Mouse (Mus musculus): ENCODE data around the gene Bloc1s2.

Gene Bloc1s2

GRCm38 (mm10) chr19:44145702-44146567 lies at the start of gene Bloc1s2:
TSS of gene Bloc1s2 (minus strand) at chr19:44146446.
- peak; percentile 88 for DNase-seq

GRCm38 (mm10) chr19:44195138-44195537 lies 48.9 kb upstream of the Bloc1s2 start:
- peak; percentile 65 for DNase-seq

- no peak for DNase-seq
Observed at GRCm38 (mm10) chr19:44193906-44194305, 47.7 kb upstream of the Bloc1s2 start.

GRCm38 (mm10) chr19:44192342-44192741 lies 46.1 kb upstream of the Bloc1s2 start, which contains the start of gene Pkd2l1:
TSS of gene Pkd2l1 (minus strand) at chr19:44192442.
- no peak for DNase-seq

GRCm38 (mm10) chr19:44189056-44189455 lies 42.8 kb upstream of the Bloc1s2 start:
- DNase-seq: no peak

GRCm38 (mm10) chr19:44183968-44184367 lies 37.7 kb upstream of the Bloc1s2 start:
- DNase-seq: no peak

- DNase-seq: no peak
Observed at GRCm38 (mm10) chr19:44180502-44180901, 34.3 kb upstream of the Bloc1s2 start.

GRCm38 (mm10) chr19:44176741-44177140 lies 30.5 kb upstream of the Bloc1s2 start:
- DNase-seq: no peak

- no peak for DNase-seq
Observed at GRCm38 (mm10) chr19:44174835-44175234, 28.6 kb upstream of the Bloc1s2 start.

GRCm38 (mm10) chr19:44161515-44161914 lies 15.3 kb upstream of the Bloc1s2 start:
- DNase-seq: no peak

- DNase-seq: no peak
Observed at GRCm38 (mm10) chr19:44159386-44159785, 13.1 kb upstream of the Bloc1s2 start.

GRCm38 (mm10) chr19:44157005-44157404 lies 10.8 kb upstream of the Bloc1s2 start:
- no peak for DNase-seq

GRCm38 (mm10) chr19:44153781-44154180 lies 7.5 kb upstream of the Bloc1s2 start:
- no peak for DNase-seq

GRCm38 (mm10) chr19:44148991-44149390 lies 2.7 kb upstream of the Bloc1s2 start:
- no peak for DNase-seq

- no peak for DNase-seq
Observed at GRCm38 (mm10) chr19:44148345-44148744, 2.1 kb upstream of the Bloc1s2 start.

- DNase-seq: no peak
Observed at GRCm38 (mm10) chr19:44146951-44147350, 705 bp upstream of the Bloc1s2 start.

GRCm38 (mm10) chr19:44146568-44146879 lies 278 bp upstream of the Bloc1s2 start:
- DNase-seq: no peak

- DNase-seq: no peak
Observed at GRCm38 (mm10) chr19:44144366-44144765, 1.9 kb downstream of the Bloc1s2 start.

GRCm38 (mm10) chr19:44135960-44136485 lies 10.2 kb downstream of the Bloc1s2 start:
- no peak for DNase-seq

- peak; percentile 87 for DNase-seq
Observed at GRCm38 (mm10) chr19:44135072-44135959, 10.9 kb downstream of the Bloc1s2 start, which contains the start of gene Cwf19l1. TSS of gene Cwf19l1 (minus strand) at chr19:44135876.

GRCm38 (mm10) chr19:44132917-44133316 lies 13.3 kb downstream of the Bloc1s2 start:
- DNase-seq: no peak

GRCm38 (mm10) chr19:44128560-44128959 lies 17.7 kb downstream of the Bloc1s2 start:
- DNase-seq: no peak
